Mouse (Mus musculus): ENCODE measurements around the gene Ctnna3.

GRCm38 (mm10) chr10:64224424-64224823, 794.5 kb downstream of the Ctnna3 start:
- no peak for TF ChIP-seq CTCF (IDR thresholded peaks at IDR 0.05; ENCODE audit: control insufficient read depth, insufficient read depth, low read length)
- no peak for TF ChIP-seq POLR2A (IDR thresholded peaks at IDR 0.05; ENCODE audit: borderline replicate concordance, control insufficient read depth, low read depth, low read length)

Measured in bone marrow, adult 2 months (tissue).